Mouse (Mus musculus): ENCODE measurements at regions not wholly inside any gene's neighbourhood (a gene's known extent, or its start where the extent isn't known, plus 50 kb on each side); places are given as distances from the start of the nearest gene placed in this dataset.
"Not testable (repeated sequence)": the region's sequence is repeated elsewhere in the genome, so short reads cannot be mapped to it uniquely, and the experiment has no call there.

- H3K9ac ChIP-seq (ENCODE audit: insufficient read depth, low read depth); dilution Hi-C loops (cut with MboI; ENCODE audit: extremely low pct_ligation_motif_present, extremely low pct_unique_long_range_greater_than_20kb, low sequenced_read_pairs); H3K9me3 ChIP-seq (replicated peaks; ENCODE audit: low read length); H3K4me1 ChIP-seq (ENCODE audit: control insufficient read depth in 1 of 2, insufficient read depth in 2 of 2); DNase-seq (ENCODE audit: extremely low read depth); H3K27ac ChIP-seq (ENCODE audit: insufficient read depth, low read depth); in situ Hi-C loops (cut with MboI; ENCODE audit: low pct_ligation_motif_present, low pct_unique_long_range_greater_than_20kb, low sequenced_read_pairs); H3K4me3 ChIP-seq (replicated peaks in 1 of 3; ENCODE audit: low read depth in 2 of 3, low read length in 2 of 3, poor library complexity in 1 of 3); H3K79me2 ChIP-seq (replicated peaks; ENCODE audit: control insufficient read depth, extremely low read depth, insufficient read depth, poor library complexity, severe bottlenecking); H3K36me3 ChIP-seq (replicated peaks in 1 of 2; ENCODE audit: control insufficient read depth in 1 of 2, insufficient read depth in 1 of 2, low read length in 1 of 2); H3K27me3 ChIP-seq (replicated peaks); H3K4me2 ChIP-seq (ENCODE audit: insufficient read depth, low read depth, poor library complexity, severe bottlenecking): not testable (repeated sequence)
Measured at GRCm38 (mm10) chr14:53007323-53007722, 511.8 kb upstream of the Olfr1507 start.

- H3K9ac ChIP-seq (ENCODE audit: insufficient read depth, low read depth); H3K4me2 ChIP-seq (ENCODE audit: insufficient read depth, low read depth, poor library complexity, severe bottlenecking); H3K36me3 ChIP-seq (replicated peaks in 1 of 2; ENCODE audit: control insufficient read depth in 1 of 2, insufficient read depth in 1 of 2, low read length in 1 of 2); H3K4me3 ChIP-seq (replicated peaks in 1 of 3; ENCODE audit: low read depth in 2 of 3, low read length in 2 of 3, poor library complexity in 1 of 3); H3K79me2 ChIP-seq (replicated peaks; ENCODE audit: control insufficient read depth, extremely low read depth, insufficient read depth, poor library complexity, severe bottlenecking); H3K4me1 ChIP-seq (ENCODE audit: control insufficient read depth in 1 of 2, insufficient read depth in 2 of 2); H3K27ac ChIP-seq (ENCODE audit: insufficient read depth, low read depth); H3K27me3 ChIP-seq (replicated peaks); DNase-seq (ENCODE audit: extremely low read depth); dilution Hi-C loops (cut with MboI; ENCODE audit: extremely low pct_ligation_motif_present, extremely low pct_unique_long_range_greater_than_20kb, low sequenced_read_pairs); H3K9me3 ChIP-seq (replicated peaks; ENCODE audit: low read length); in situ Hi-C loops (cut with MboI; ENCODE audit: low pct_ligation_motif_present, low pct_unique_long_range_greater_than_20kb, low sequenced_read_pairs): not testable (repeated sequence)
Measured at GRCm38 (mm10) chr14:53001289-53001688, 505.7 kb upstream of the Olfr1507 start.

- H3K4me2 ChIP-seq (ENCODE audit: insufficient read depth, low read depth, poor library complexity, severe bottlenecking); H3K27me3 ChIP-seq (replicated peaks); H3K79me2 ChIP-seq (replicated peaks; ENCODE audit: control insufficient read depth, extremely low read depth, insufficient read depth, poor library complexity, severe bottlenecking); H3K9me3 ChIP-seq (replicated peaks; ENCODE audit: low read length); dilution Hi-C loops (cut with MboI; ENCODE audit: extremely low pct_ligation_motif_present, extremely low pct_unique_long_range_greater_than_20kb, low sequenced_read_pairs); in situ Hi-C loops (cut with MboI; ENCODE audit: low pct_ligation_motif_present, low pct_unique_long_range_greater_than_20kb, low sequenced_read_pairs); H3K27ac ChIP-seq (ENCODE audit: insufficient read depth, low read depth); H3K4me3 ChIP-seq (replicated peaks in 1 of 3; ENCODE audit: low read depth in 2 of 3, low read length in 2 of 3, poor library complexity in 1 of 3); H3K36me3 ChIP-seq (replicated peaks in 1 of 2; ENCODE audit: control insufficient read depth in 1 of 2, insufficient read depth in 1 of 2, low read length in 1 of 2); H3K9ac ChIP-seq (ENCODE audit: insufficient read depth, low read depth); H3K4me1 ChIP-seq (ENCODE audit: control insufficient read depth in 1 of 2, insufficient read depth in 2 of 2); DNase-seq (ENCODE audit: extremely low read depth): not testable (repeated sequence)
Measured at GRCm38 (mm10) chr14:52992106-52992760, 496.7 kb upstream of the Olfr1507 start.

- H3K27me3 ChIP-seq (replicated peaks); H3K9me3 ChIP-seq (replicated peaks; ENCODE audit: low read length); H3K4me2 ChIP-seq (ENCODE audit: insufficient read depth, low read depth, poor library complexity, severe bottlenecking); H3K4me3 ChIP-seq (replicated peaks in 1 of 3; ENCODE audit: low read depth in 2 of 3, low read length in 2 of 3, poor library complexity in 1 of 3); H3K36me3 ChIP-seq (replicated peaks in 1 of 2; ENCODE audit: control insufficient read depth in 1 of 2, insufficient read depth in 1 of 2, low read length in 1 of 2); dilution Hi-C loops (cut with MboI; ENCODE audit: extremely low pct_ligation_motif_present, extremely low pct_unique_long_range_greater_than_20kb, low sequenced_read_pairs); in situ Hi-C loops (cut with MboI; ENCODE audit: low pct_ligation_motif_present, low pct_unique_long_range_greater_than_20kb, low sequenced_read_pairs); H3K27ac ChIP-seq (ENCODE audit: insufficient read depth, low read depth); H3K4me1 ChIP-seq (ENCODE audit: control insufficient read depth in 1 of 2, insufficient read depth in 2 of 2); DNase-seq (ENCODE audit: extremely low read depth); H3K9ac ChIP-seq (ENCODE audit: insufficient read depth, low read depth); H3K79me2 ChIP-seq (replicated peaks; ENCODE audit: control insufficient read depth, extremely low read depth, insufficient read depth, poor library complexity, severe bottlenecking): not testable (repeated sequence)
Measured at GRCm38 (mm10) chr14:52991328-52991665, 495.7 kb upstream of the Olfr1507 start.

- DNase-seq (ENCODE audit: extremely low read depth); H3K9ac ChIP-seq (ENCODE audit: insufficient read depth, low read depth); H3K27ac ChIP-seq (ENCODE audit: insufficient read depth, low read depth); H3K27me3 ChIP-seq (replicated peaks); H3K9me3 ChIP-seq (replicated peaks; ENCODE audit: low read length); H3K4me1 ChIP-seq (ENCODE audit: control insufficient read depth in 1 of 2, insufficient read depth in 2 of 2); H3K79me2 ChIP-seq (replicated peaks; ENCODE audit: control insufficient read depth, extremely low read depth, insufficient read depth, poor library complexity, severe bottlenecking); H3K4me3 ChIP-seq (replicated peaks in 1 of 3; ENCODE audit: low read depth in 2 of 3, low read length in 2 of 3, poor library complexity in 1 of 3); H3K4me2 ChIP-seq (ENCODE audit: insufficient read depth, low read depth, poor library complexity, severe bottlenecking); dilution Hi-C loops (cut with MboI; ENCODE audit: extremely low pct_ligation_motif_present, extremely low pct_unique_long_range_greater_than_20kb, low sequenced_read_pairs); H3K36me3 ChIP-seq (replicated peaks in 1 of 2; ENCODE audit: control insufficient read depth in 1 of 2, insufficient read depth in 1 of 2, low read length in 1 of 2); in situ Hi-C loops (cut with MboI; ENCODE audit: low pct_ligation_motif_present, low pct_unique_long_range_greater_than_20kb, low sequenced_read_pairs): not testable (repeated sequence)
Measured at GRCm38 (mm10) chr14:52990569-52991327, 495.2 kb upstream of the Olfr1507 start.

GRCm38 (mm10) chr14:52989940-52990339, 494.4 kb upstream of the Olfr1507 start:
- H3K27ac ChIP-seq (ENCODE audit: insufficient read depth, low read depth); H3K4me1 ChIP-seq (ENCODE audit: control insufficient read depth in 1 of 2, insufficient read depth in 2 of 2); in situ Hi-C loops (cut with MboI; ENCODE audit: low pct_ligation_motif_present, low pct_unique_long_range_greater_than_20kb, low sequenced_read_pairs); H3K9me3 ChIP-seq (replicated peaks; ENCODE audit: low read length); H3K36me3 ChIP-seq (replicated peaks in 1 of 2; ENCODE audit: control insufficient read depth in 1 of 2, insufficient read depth in 1 of 2, low read length in 1 of 2); H3K27me3 ChIP-seq (replicated peaks); H3K79me2 ChIP-seq (replicated peaks; ENCODE audit: control insufficient read depth, extremely low read depth, insufficient read depth, poor library complexity, severe bottlenecking); H3K4me2 ChIP-seq (ENCODE audit: insufficient read depth, low read depth, poor library complexity, severe bottlenecking); H3K9ac ChIP-seq (ENCODE audit: insufficient read depth, low read depth); H3K4me3 ChIP-seq (replicated peaks in 1 of 3; ENCODE audit: low read depth in 2 of 3, low read length in 2 of 3, poor library complexity in 1 of 3); DNase-seq (ENCODE audit: extremely low read depth); dilution Hi-C loops (cut with MboI; ENCODE audit: extremely low pct_ligation_motif_present, extremely low pct_unique_long_range_greater_than_20kb, low sequenced_read_pairs): not testable (repeated sequence)
